Mouse (Mus musculus): ENCODE data around the gene Ifi27l2b. TPM values are rescaled to one million over a fixed set of nuclear protein-coding genes. Genes with fewer than 3 reads are reported as not detected.
"Not testable (repeated sequence)": the region's sequence is repeated elsewhere in the genome, so short reads cannot be mapped to it uniquely, and the experiment has no call there.

The Ifi27l2b gene
- polyA plus RNA-seq, 1 experiment from 2014 or later, result not detected

DNA sequence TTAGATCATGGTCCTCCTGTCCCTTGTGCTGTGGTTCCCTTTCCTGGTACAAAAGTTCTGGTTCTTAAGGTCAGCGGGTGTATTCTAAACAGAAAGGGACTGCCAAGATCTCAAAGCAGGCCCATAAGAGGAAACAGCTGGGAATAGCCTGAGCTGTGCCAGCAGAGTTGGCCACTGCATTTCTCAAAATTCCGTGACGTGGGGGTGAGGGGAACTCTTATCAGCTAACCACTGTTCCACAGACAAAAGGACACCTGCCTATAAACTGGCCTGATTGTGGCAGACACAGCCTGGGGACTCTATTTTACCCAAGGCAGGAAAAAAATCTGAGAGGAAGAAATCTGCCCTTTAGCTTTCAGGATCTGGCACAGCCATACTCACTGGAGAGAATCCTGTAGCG, 30.3 kb upstream of the Ifi27l2b start:
- no peaks in the 10 kb centered on the region for H3K36me3 ChIP-seq (ENCODE audit: control insufficient read depth, insufficient read depth, low read length)
- no peaks in the 10 kb centered on the region for H3K9me3 ChIP-seq (replicated peaks; ENCODE audit: control insufficient read depth, low read length)
- DNase-seq (ENCODE audit: low spot score), result no peak
- H3K4me3 ChIP-seq (ENCODE audit: low read depth, low read length), result no peak overlapping the region
- no peak overlapping the region for H3K27ac ChIP-seq (ENCODE audit: low read depth, low read length)
- H3K4me1 ChIP-seq (ENCODE audit: control insufficient read depth, insufficient read depth, low read length), result no peaks in the 10 kb centered on the region
- 87% methylated on average over 4 of the region's 4 CpGs for WGBS
- no peak overlapping the region for H3K4me2 ChIP-seq (ENCODE audit: low read length)
- H3K27me3 ChIP-seq (replicated peaks; ENCODE audit: control insufficient read depth, insufficient read depth, low read length), result no peaks in the 10 kb centered on the region
- ATAC-seq, result no peak
- no peak overlapping the region for H3K9ac ChIP-seq (ENCODE audit: low read length)

- ATAC-seq (no peak), DNase-seq (ENCODE audit: low spot score) (no peak)
- Histone ChIP-seq H3K4me3 (ENCODE audit: low read depth, low read length) (no peak overlapping the region), H3K27ac (ENCODE audit: low read depth, low read length) (no peak overlapping the region), H3K4me1 (ENCODE audit: control insufficient read depth, insufficient read depth, low read length) (no peaks in the 10 kb centered on the region), H3K9me3 (replicated peaks; ENCODE audit: control insufficient read depth, low read length) (no peaks in the 10 kb centered on the region), H3K4me2 (ENCODE audit: low read length) (no peak overlapping the region), H3K27me3 (replicated peaks; ENCODE audit: control insufficient read depth, insufficient read depth, low read length) (no peaks in the 10 kb centered on the region), H3K9ac (ENCODE audit: low read length) (no peak overlapping the region), H3K36me3 (ENCODE audit: control insufficient read depth, insufficient read depth, low read length) (no peaks in the 10 kb centered on the region)
- WGBS, result 82% methylated on average over 1 of the region's 1 CpGs
These were observed 29.7 kb upstream of the Ifi27l2b start for GRCm38 (mm10) chr12:103486726-103487125.

DNA sequence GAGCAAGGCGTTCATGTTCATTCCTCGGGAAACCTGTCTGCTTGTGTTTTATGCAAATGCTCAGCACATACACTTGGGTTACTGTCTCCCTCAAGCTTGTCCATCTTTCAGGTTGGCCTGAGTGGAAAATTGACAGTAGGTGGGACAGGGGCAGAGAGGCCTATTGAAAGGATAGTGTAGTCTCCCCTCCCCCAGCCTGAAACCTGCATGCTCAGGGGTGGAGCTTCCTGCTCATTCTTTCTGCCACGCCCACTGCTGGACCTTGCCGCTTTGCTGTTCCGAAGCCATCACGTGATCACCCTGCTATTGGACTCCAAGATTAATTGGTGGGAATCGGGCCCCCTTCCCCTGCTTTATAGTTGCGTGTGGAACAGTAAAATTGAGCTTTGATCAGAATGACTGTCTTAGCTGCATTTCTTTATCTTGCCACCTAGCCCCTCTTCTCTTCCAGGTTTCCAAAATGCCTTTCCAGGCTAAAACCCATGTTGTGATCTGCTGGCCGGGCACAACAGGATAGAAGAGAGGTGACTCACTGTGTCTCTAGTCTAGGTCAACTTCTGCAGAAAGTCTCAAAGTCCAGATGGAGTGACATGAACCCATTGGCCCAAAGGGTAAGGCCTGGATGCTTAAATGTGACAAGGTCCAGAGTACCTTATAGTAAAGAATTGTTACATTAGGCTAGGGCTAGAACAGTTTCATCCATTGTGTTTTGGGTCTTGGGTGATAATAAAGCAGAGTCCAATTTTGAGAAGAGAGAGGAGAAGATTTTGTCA, 27.4 kb upstream of the Ifi27l2b start:
- not testable (repeated sequence) for H3K4me3 ChIP-seq (ENCODE audit: low read depth, low read length); H3K27me3 ChIP-seq (replicated peaks; ENCODE audit: control insufficient read depth, insufficient read depth, low read length); ATAC-seq; H3K4me2 ChIP-seq (ENCODE audit: low read length); H3K27ac ChIP-seq (ENCODE audit: low read depth, low read length); DNase-seq (ENCODE audit: low spot score); H3K4me1 ChIP-seq (ENCODE audit: control insufficient read depth, insufficient read depth, low read length); H3K9ac ChIP-seq (ENCODE audit: low read length); H3K36me3 ChIP-seq (ENCODE audit: control insufficient read depth, insufficient read depth, low read length); H3K9me3 ChIP-seq (replicated peaks; ENCODE audit: control insufficient read depth, low read length)
- 63% methylated on average over 9 of the region's 9 CpGs for WGBS

- no peak overlapping the region for H3K4me3 ChIP-seq (ENCODE audit: low read depth, low read length)
- H3K9ac ChIP-seq (ENCODE audit: low read length), result no peak overlapping the region
- no peaks in the 10 kb centered on the region for H3K27me3 ChIP-seq (replicated peaks; ENCODE audit: control insufficient read depth, insufficient read depth, low read length)
- no peaks in the 10 kb centered on the region for H3K4me1 ChIP-seq (ENCODE audit: control insufficient read depth, insufficient read depth, low read length)
- no peak overlapping the region for H3K27ac ChIP-seq (ENCODE audit: low read depth, low read length)
- DNase-seq (ENCODE audit: low spot score) (no peak), ATAC-seq (no peak)
- H3K4me2 ChIP-seq (ENCODE audit: low read length), result no peak overlapping the region
- H3K9me3 ChIP-seq (replicated peaks; ENCODE audit: control insufficient read depth, low read length), result no peaks in the 10 kb centered on the region
- H3K36me3 ChIP-seq (ENCODE audit: control insufficient read depth, insufficient read depth, low read length), result no peaks in the 10 kb centered on the region
- 91% methylated on average over 2 of the region's 2 CpGs for WGBS
These were observed 25.8 kb upstream of the Ifi27l2b start for GRCm38 (mm10) chr12:103482781-103483180.

DNA sequence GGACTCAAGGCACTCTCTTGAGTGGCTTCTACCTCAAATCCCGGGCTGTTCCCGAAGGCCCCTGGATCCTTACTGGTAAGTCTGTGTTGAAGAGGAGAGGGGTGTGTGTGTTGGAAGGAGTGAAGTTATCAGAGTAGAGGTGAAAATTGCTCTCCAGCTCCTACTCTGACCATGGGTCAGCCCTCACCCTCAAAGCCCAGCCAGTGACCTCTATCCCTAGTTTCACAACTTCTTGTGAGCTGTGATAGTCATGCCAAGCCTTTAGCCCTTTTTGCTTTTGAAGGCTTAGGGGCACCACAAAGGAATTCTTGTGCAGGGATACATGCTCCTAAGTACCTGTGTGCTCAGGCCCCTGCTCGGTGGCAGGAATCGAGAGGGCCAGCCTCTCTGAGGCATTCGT, 24.6 kb upstream of the Ifi27l2b start:
- Histone ChIP-seq H3K4me1 (ENCODE audit: control insufficient read depth, insufficient read depth, low read length) (no peaks in the 10 kb centered on the region), H3K4me3 (ENCODE audit: low read depth, low read length) (no peak overlapping the region), H3K27me3 (replicated peaks; ENCODE audit: control insufficient read depth, insufficient read depth, low read length) (no peaks in the 10 kb centered on the region), H3K9ac (ENCODE audit: low read length) (no peak overlapping the region), H3K4me2 (ENCODE audit: low read length) (no peak overlapping the region), H3K9me3 (replicated peaks; ENCODE audit: control insufficient read depth, low read length) (no peaks in the 10 kb centered on the region), H3K27ac (ENCODE audit: low read depth, low read length) (no peak overlapping the region), H3K36me3 (ENCODE audit: control insufficient read depth, insufficient read depth, low read length) (no peaks in the 10 kb centered on the region)
- ATAC-seq (no peak), DNase-seq (ENCODE audit: low spot score) (no peak)
- 81% methylated on average over 5 of the region's 5 CpGs for WGBS

DNA sequence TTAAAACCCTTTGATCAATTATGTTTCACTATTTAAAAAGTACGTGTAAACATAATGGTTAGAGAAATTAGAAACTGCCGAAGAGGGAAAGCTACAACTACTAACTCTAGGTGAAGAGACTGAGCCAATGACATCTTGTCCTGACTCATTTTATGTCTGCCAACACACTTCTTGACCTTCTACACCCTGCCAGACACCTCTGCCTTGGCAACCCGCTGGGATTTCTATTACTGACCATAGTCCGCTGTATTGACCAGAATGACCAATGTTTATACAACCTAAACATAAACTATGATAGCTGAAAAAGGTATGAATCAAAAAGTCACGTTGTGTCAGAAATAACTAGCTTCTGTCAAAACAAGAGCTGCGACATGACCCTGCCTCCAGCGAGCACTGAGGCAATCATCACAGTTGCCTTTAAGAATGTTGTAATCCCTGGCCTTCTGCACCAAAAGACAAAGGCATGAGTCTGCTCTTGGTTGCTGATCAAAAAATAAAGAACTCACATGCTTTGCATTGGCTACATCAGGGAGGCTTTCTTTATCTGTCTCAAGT, 20.5 kb upstream of the Ifi27l2b start:
- Histone ChIP-seq H3K9me3 (replicated peaks; ENCODE audit: control insufficient read depth, low read length) (no peaks in the 10 kb centered on the region), H3K27ac (ENCODE audit: low read depth, low read length) (no peak overlapping the region), H3K4me3 (ENCODE audit: low read depth, low read length) (no peak overlapping the region), H3K27me3 (replicated peaks; ENCODE audit: control insufficient read depth, insufficient read depth, low read length) (no peaks in the 10 kb centered on the region), H3K9ac (ENCODE audit: low read length) (no peak overlapping the region), H3K36me3 (ENCODE audit: control insufficient read depth, insufficient read depth, low read length) (no peaks in the 10 kb centered on the region), H3K4me2 (ENCODE audit: low read length) (no peak overlapping the region), H3K4me1 (ENCODE audit: control insufficient read depth, insufficient read depth, low read length) (no peaks in the 10 kb centered on the region)
- WGBS, result 82% methylated on average over 7 of the region's 7 CpGs
- ATAC-seq (no peak), DNase-seq (ENCODE audit: low spot score) (no peak)

- Histone ChIP-seq H3K4me2 (ENCODE audit: low read length) (no peak overlapping the region), H3K27me3 (replicated peaks; ENCODE audit: control insufficient read depth, insufficient read depth, low read length) (no peaks in the 10 kb centered on the region), H3K9me3 (replicated peaks; ENCODE audit: control insufficient read depth, low read length) (no peaks in the 10 kb centered on the region), H3K4me1 (ENCODE audit: control insufficient read depth, insufficient read depth, low read length) (no peaks in the 10 kb centered on the region), H3K9ac (ENCODE audit: low read length) (no peak overlapping the region), H3K27ac (ENCODE audit: low read depth, low read length) (no peak overlapping the region), H3K4me3 (ENCODE audit: low read depth, low read length) (no peak overlapping the region), H3K36me3 (ENCODE audit: control insufficient read depth, insufficient read depth, low read length) (no peaks in the 10 kb centered on the region)
- ATAC-seq, result no peak
- DNase-seq (ENCODE audit: low spot score), result no peak
- WGBS, result 97% methylated on average over 1 of the region's 1 CpGs
These were observed 19.9 kb upstream of the Ifi27l2b start for GRCm38 (mm10) chr12:103476779-103477389.

GRCm38 (mm10) chr12:103474481-103474880, 17.5 kb upstream of the Ifi27l2b start:
- no peak for DNase-seq (ENCODE audit: low spot score)
- Histone ChIP-seq H3K4me1 (ENCODE audit: control insufficient read depth, insufficient read depth, low read length) (no peaks in the 10 kb centered on the region), H3K27ac (ENCODE audit: low read depth, low read length) (no peak overlapping the region), H3K9ac (ENCODE audit: low read length) (no peak overlapping the region), H3K4me2 (ENCODE audit: low read length) (no peak overlapping the region), H3K4me3 (ENCODE audit: low read depth, low read length) (no peak overlapping the region), H3K36me3 (ENCODE audit: control insufficient read depth, insufficient read depth, low read length) (no peaks in the 10 kb centered on the region), H3K27me3 (replicated peaks; ENCODE audit: control insufficient read depth, insufficient read depth, low read length) (no peaks in the 10 kb centered on the region), H3K9me3 (replicated peaks; ENCODE audit: control insufficient read depth, low read length) (no peaks in the 10 kb centered on the region)
- ATAC-seq, result no peak
- 67% methylated on average over 2 of the region's 2 CpGs for WGBS

DNA sequence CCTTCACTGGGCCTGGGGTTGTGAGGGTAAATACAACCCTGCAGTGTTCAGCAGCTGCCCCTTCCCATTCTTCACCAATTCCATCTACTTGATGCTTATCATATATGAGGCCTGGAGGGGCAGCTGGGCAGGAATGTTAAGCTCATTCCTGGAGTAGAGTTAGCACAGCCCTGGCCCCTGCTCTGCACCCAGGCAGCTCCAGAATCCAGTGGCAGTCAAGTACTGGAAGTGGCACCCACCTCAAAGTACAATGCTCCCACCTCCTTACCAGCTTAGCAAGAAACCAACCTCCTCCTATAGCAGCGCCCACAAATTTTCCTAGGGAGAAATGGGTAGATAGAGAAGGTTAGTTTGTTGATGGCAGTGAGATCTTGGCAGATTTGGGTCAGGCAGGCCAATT, 296 bp downstream of the Ifi27l2b start:
- no CpG with 5 or more reads among the region's 1 CpGs for WGBS
- H3K4me1 ChIP-seq (ENCODE audit: control insufficient read depth, insufficient read depth, low read length); H3K4me3 ChIP-seq (ENCODE audit: low read depth, low read length); H3K27ac ChIP-seq (ENCODE audit: low read depth, low read length); H3K9me3 ChIP-seq (replicated peaks; ENCODE audit: control insufficient read depth, low read length); DNase-seq (ENCODE audit: low spot score); ATAC-seq; H3K36me3 ChIP-seq (ENCODE audit: control insufficient read depth, insufficient read depth, low read length); H3K9ac ChIP-seq (ENCODE audit: low read length); H3K27me3 ChIP-seq (replicated peaks; ENCODE audit: control insufficient read depth, insufficient read depth, low read length); H3K4me2 ChIP-seq (ENCODE audit: low read length): not testable (repeated sequence)
